Mouse (Mus musculus): ENCODE data around the gene Osbp2. TPM values are rescaled to one million over a fixed set of nuclear protein-coding genes. Genes with fewer than 3 reads are reported as not detected.

The Osbp2 gene
- total RNA-seq, 2 experiments from 2014 or later = 72.7 to 75.4 TPM

- no peak for DNase-seq (ENCODE audit: low spot score in 2 of 2)
These were observed 196.2 kb downstream of the Osbp2 start for GRCm38 (mm10) chr11:3667506-3667905.

- DNase-seq (ENCODE audit: low spot score in 2 of 2) = no peak
These were observed 201.7 kb downstream of the Osbp2 start for GRCm38 (mm10) chr11:3661964-3662363.

Other genes starting within 250 kb of the Osbp2 start
- 10 to 100 TPM; 35.9 to 37.0 TPM for gene Morc2a, start 214.7 kb downstream of the Osbp2 start, total RNA-seq (2021)
- under 1 TPM; 0.20 to 0.67 TPM for gene 4921536K21Rik, start 31.2 kb upstream of the Osbp2 start, total RNA-seq (2021)
- gene Dusp18, start 31.3 kb upstream of the Osbp2 start, total RNA-seq (2021) = 10 to 100 TPM; 21.2 to 23.8 TPM
- 10 to 100 TPM; 17.8 to 18.5 TPM for gene Slc35e4, start 50.8 kb upstream of the Osbp2 start, total RNA-seq (2021)
- gene Tcn2, start 68.3 kb upstream of the Osbp2 start, total RNA-seq (2021) = 10 to 100 TPM; 18.2 to 20.3 TPM
- gene Pes1, start 100.1 kb upstream of the Osbp2 start, total RNA-seq (2021) = 10 to 100 TPM; 40.0 to 40.2 TPM
- gene 4930556J24Rik, start 112.9 kb upstream of the Osbp2 start, total RNA-seq (2021) = under 1 TPM in 1 of 2 experiments, not detected in 1; 0.28 TPM
- 1 to 10 TPM; 8.0 to 9.7 TPM for gene Gal3st1, start 119.7 kb upstream of the Osbp2 start, total RNA-seq (2021)
- under 1 TPM; 0.27 to 0.41 TPM for gene Sec14l4, start 167.6 kb upstream of the Osbp2 start, total RNA-seq (2021)
- 1 to 10 TPM in 1 of 2 experiments, under 1 TPM in 1; 0.74 to 1.5 TPM for gene Sec14l3, start 200.9 kb upstream of the Osbp2 start, total RNA-seq (2021)
- gene Mtfp1, start 231.5 kb upstream of the Osbp2 start, total RNA-seq (2021) = 100 to 1,000 TPM; 118 to 123 TPM